Mouse (Mus musculus): ENCODE measurements at regions not wholly inside any gene's neighbourhood (a gene's known extent, or its start where the extent isn't known, plus 50 kb on each side); places are given as distances from the start of the nearest gene placed in this dataset.

DNA sequence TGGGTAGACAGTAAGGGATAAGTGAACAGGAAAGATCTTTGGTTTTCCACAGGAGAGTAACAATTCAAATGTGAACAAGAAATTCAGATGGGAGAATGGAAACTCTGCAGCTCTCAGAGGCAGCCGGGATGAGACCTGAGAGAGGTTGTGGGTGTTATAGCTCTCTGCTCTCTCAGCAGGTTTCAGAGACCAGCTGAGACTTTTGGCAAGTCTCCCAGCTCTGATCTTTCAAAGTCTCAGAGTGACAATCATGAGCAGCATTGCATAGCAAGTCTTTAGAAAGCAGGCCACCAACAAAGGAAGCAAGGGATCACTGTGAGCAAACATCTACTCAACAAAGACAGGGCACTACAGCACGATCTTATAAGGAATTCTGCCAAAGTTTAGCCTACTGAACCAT, 73.4 kb upstream of the Gnpda2 start:
- Histone ChIP-seq H3K4me1 (no peaks in the 10 kb centered on the region), H3K4me3 (no peak overlapping the region), H3K9me3 (no peaks in the 10 kb centered on the region), H3K4me2 (no peak overlapping the region), H3K27me3 (replicated peaks) (no peaks in the 10 kb centered on the region), H3K27ac (replicated peaks) (no peak overlapping the region), H3K9ac (no peak overlapping the region), H3K36me3 (no peaks in the 10 kb centered on the region)
- WGBS: 39% methylated on average over 2 of the region's 2 CpGs
- no peak for ATAC-seq (ENCODE audit: extremely low read depth, insufficient number of reproducible peaks, low FRiP score, low TSS enrichment)

- H3K27ac ChIP-seq (replicated peaks): no peak overlapping the region
- no peaks in the 10 kb centered on the region for H3K9me3 ChIP-seq
- H3K4me3 ChIP-seq: no peak overlapping the region
- H3K9ac ChIP-seq: no peak overlapping the region
- H3K36me3 ChIP-seq: no peaks in the 10 kb centered on the region
- no peaks in the 10 kb centered on the region for H3K27me3 ChIP-seq (replicated peaks)
- no peaks in the 10 kb centered on the region for H3K4me1 ChIP-seq
- 59% methylated on average over 3 of the region's 3 CpGs for WGBS
- ATAC-seq (ENCODE audit: extremely low read depth, insufficient number of reproducible peaks, low FRiP score, low TSS enrichment): no peak
- no peak overlapping the region for H3K4me2 ChIP-seq
Observed at GRCm38 (mm10) chr5:69663961-69664360, 71.8 kb upstream of the Gnpda2 start.

Measured in heart, embryonic 13.5 days (tissue).